7 mouse cellular contexts compared by ENCODE assay signal in genomic region chr8:89482481-89482880, GRCm38 (mm10).
DNase-seq lines count a peak whose midpoint lies in the region; ATAC-seq and TF ChIP-seq lines count a peak whose summit lies in the region.
"Not testable (repeated sequence)": the region's sequence is repeated elsewhere in the genome, so short reads cannot be mapped to it uniquely, and the experiment has no call there.

No protein-coding gene starts in this region.

- not testable (repeated sequence) for H3K79me2 ChIP-seq in liver, adult 2 months (ENCODE audit: control insufficient read depth, insufficient read depth, low read length)

- H3K9me3 ChIP-seq in E14TG2a.4 (ENCODE audit: low read length); hindbrain, postnatal 0 days (ENCODE audit: low read length): not testable (repeated sequence)

- DNase-seq in R1 (ENCODE audit: low read depth, low spot score): peak; percentile 36
- peak; percentile 11 for DNase-seq in hindbrain, postnatal 0 days (ENCODE audit: low spot score)
- peak; percentile 19 to 40 for DNase-seq in kidney, adult 8-10 months
- peak; percentile 50 to 71 for DNase-seq in kidney, postnatal 25 days
- peak; percentile 33 for DNase-seq in liver, adult 2 months (ENCODE audit: extremely low read depth, low read depth, low spot score)
- peak; percentile 14 for DNase-seq in retina, postnatal 1 day

- not testable (repeated sequence) for H3K4me1 ChIP-seq in E14TG2a.4 (replicated peaks; ENCODE audit: low read depth, low read length); hindbrain, postnatal 0 days (ENCODE audit: insufficient read depth, low read length); liver, adult 2 months (ENCODE audit: control insufficient read depth, insufficient read depth, low read length)

- H3K9ac ChIP-seq in hindbrain, postnatal 0 days (replicated peaks; ENCODE audit: low read length); liver, adult 2 months (ENCODE audit: low read depth, low read length): not testable (repeated sequence)

- H3K4me2 ChIP-seq in hindbrain, postnatal 0 days (ENCODE audit: low read depth, low read length): not testable (repeated sequence)

- not testable (repeated sequence) for H3K4me3 ChIP-seq in E14TG2a.4 (replicated peaks; ENCODE audit: low read length); hindbrain, postnatal 0 days (ENCODE audit: low read length); liver, adult 2 months (ENCODE audit: insufficient read depth, low read depth, low read length)

- not testable (repeated sequence) for H3K27ac ChIP-seq in hindbrain, postnatal 0 days; liver, adult 2 months (replicated peaks; ENCODE audit: insufficient read depth, low read depth, low read length)

- not testable (repeated sequence) for H3K27me3 ChIP-seq in E14TG2a.4 (ENCODE audit: insufficient read depth, low read length); hindbrain, postnatal 0 days (ENCODE audit: insufficient read depth, low read length); liver, adult 2 months (ENCODE audit: control insufficient read depth, insufficient read depth, low read length)

- not testable (repeated sequence) for TF ChIP-seq POLR2A in liver, adult 2 months (IDR thresholded peaks at IDR 0.05; ENCODE audit: extremely low read depth, insufficient read depth, low read length)

- H3K36me3 ChIP-seq in E14TG2a.4 (ENCODE audit: insufficient read depth, low read length); hindbrain, postnatal 0 days (ENCODE audit: insufficient read depth, low read length); liver, adult 2 months (ENCODE audit: control insufficient read depth, insufficient read depth, low read length): not testable (repeated sequence)

- WGBS in hindbrain, postnatal 0 days: 70% methylated on average over 1 of the region's 1 CpGs
- WGBS in liver, adult 2 months: 75% methylated on average over 1 of the region's 1 CpGs

- not testable (repeated sequence) for ATAC-seq in hindbrain, postnatal 0 days

- 0 out of 2 replicates have a peak, but pooled peaks have one; percentile 8 for TF ChIP-seq CTCF in E14TG2a.4 (conservative IDR thresholded peaks at IDR 0.05; ENCODE audit: low read length)
- peak; percentile 30; the same call in 1 of the 2 replicates for TF ChIP-seq CTCF in hindbrain, postnatal 0 days (IDR thresholded peaks at IDR 0.05; ENCODE audit: low read depth)
- TF ChIP-seq CTCF in liver, adult 2 months (IDR thresholded peaks at IDR 0.05; ENCODE audit: low read depth, low read length): peak; percentile 51; the same call in 1 of the 2 replicates
